ENCODE assay signal across 8 mouse cellular contexts in genomic region chr17:5440159-5440971, GRCm38 (mm10). TPM values are rescaled to one million over a fixed set of nuclear protein-coding genes. Genes with fewer than 3 reads are reported as not detected.
DNase-seq lines count a peak whose midpoint lies in the region; ATAC-seq and TF ChIP-seq lines count a peak whose summit lies in the region.

Tmem242 (minus strand) TSS chr17:5440259.

- peak within 1 kb of the TSS; percentile 84 for H3K9ac ChIP-seq in ES-Bruce4 (ENCODE audit: low read depth, poor library complexity, severe bottlenecking)
- peak within 1 kb of the TSS; percentile 76 for H3K9ac ChIP-seq in forebrain, embryonic 13.5 days
- peak within 1 kb of the TSS; percentile 70 for H3K9ac ChIP-seq in liver, postnatal 0 days (replicated peaks)
- peak within 1 kb of the TSS; percentile 76 for H3K9ac ChIP-seq in neural tube, embryonic 14.5 days (replicated peaks; ENCODE audit: low read depth, low read length)

- WGBS in forebrain, embryonic 13.5 days: under 1% methylated on average over 27 of the region's 27 CpGs
- WGBS in large intestine, adult 2 months: under 1% methylated on average over 27 of the region's 27 CpGs
- WGBS in liver, postnatal 0 days (ENCODE audit: insufficient replicate concordance): under 1% methylated on average over 27 of the region's 27 CpGs
- under 1% methylated on average over 27 of the region's 27 CpGs for WGBS in neural tube, embryonic 14.5 days

- TF ChIP-seq POLR2A in ES-Bruce4 (IDR thresholded peaks at IDR 0.05; ENCODE audit: insufficient read depth, low read length): peak; percentile 25

- H3K4me3 ChIP-seq in ES-Bruce4 (ENCODE audit: low read depth, low read length): peak within 1 kb of the TSS; percentile 92
- H3K4me3 ChIP-seq in forebrain, embryonic 13.5 days: peak within 1 kb of the TSS; percentile 66
- peak within 1 kb of the TSS; percentile 71 for H3K4me3 ChIP-seq in liver, postnatal 0 days (ENCODE audit: low read depth, low read length)
- H3K4me3 ChIP-seq in neural tube, embryonic 14.5 days (ENCODE audit: low read depth, low read length): peak within 1 kb of the TSS; percentile 65

- ATAC-seq in cerebellum, adult (ENCODE audit: insufficient number of reproducible peaks, low FRiP score, low TSS enrichment): peak; percentile 90
- ATAC-seq in forebrain, embryonic 13.5 days: peak; percentile 90
- peak; percentile 92 for ATAC-seq in liver, postnatal 0 days
- ATAC-seq in neural tube, embryonic 14.5 days (ENCODE audit: low read depth): peak; percentile 94

- H3K27me3 ChIP-seq in ES-Bruce4 (ENCODE audit: control insufficient read depth, insufficient read depth, low read length, poor library complexity, severe bottlenecking): no peaks in the 10 kb centered on the region
- no peaks in the 10 kb centered on the region for H3K27me3 ChIP-seq in forebrain, embryonic 13.5 days
- H3K27me3 ChIP-seq in liver, postnatal 0 days (ENCODE audit: insufficient read depth, low read length): no peaks in the 10 kb centered on the region
- no peaks in the 10 kb centered on the region for H3K27me3 ChIP-seq in neural tube, embryonic 14.5 days (ENCODE audit: control insufficient read depth, insufficient read depth, low read length)

- peak; percentile 52 for TF ChIP-seq CTCF in ES-Bruce4 (IDR thresholded peaks at IDR 0.05; ENCODE audit: low read depth, low read length)
- TF ChIP-seq CTCF in liver, postnatal 0 days (IDR thresholded peaks at IDR 0.05; ENCODE audit: low read depth): peak; percentile 70

- 0 out of 2 replicates have a peak, but pooled peaks cover 2% of the 10 kb centered on the region for H3K36me3 ChIP-seq in ES-Bruce4 (ENCODE audit: control insufficient read depth, insufficient read depth, low read length, poor library complexity, severe bottlenecking)
- no peaks in the 10 kb centered on the region for H3K36me3 ChIP-seq in forebrain, embryonic 13.5 days (ENCODE audit: poor library complexity, severe bottlenecking)
- 0 out of 2 replicates have a peak, but pooled peaks cover 2% of the 10 kb centered on the region for H3K36me3 ChIP-seq in liver, postnatal 0 days (replicated peaks; ENCODE audit: insufficient read depth, low read length)
- H3K36me3 ChIP-seq in neural tube, embryonic 14.5 days (ENCODE audit: control insufficient read depth, insufficient read depth, low read length): no peaks in the 10 kb centered on the region

- TF ChIP-seq EP300 in ES-Bruce4 (IDR thresholded peaks at IDR 0.05; ENCODE audit: insufficient read depth, low read depth, low read length): no peak
- TF ChIP-seq EP300 in liver, postnatal 0 days (IDR thresholded peaks at IDR 0.05; ENCODE audit: low read depth): peak; percentile 69

- no peaks in the 10 kb centered on the region for H3K9me3 ChIP-seq in ES-Bruce4 (replicated peaks; ENCODE audit: control insufficient read depth, insufficient read depth, low read length, poor library complexity, severe bottlenecking)
- no peaks in the 10 kb centered on the region for H3K9me3 ChIP-seq in forebrain, embryonic 13.5 days (replicated peaks)
- H3K9me3 ChIP-seq in liver, postnatal 0 days (ENCODE audit: low read length): no peaks in the 10 kb centered on the region
- H3K9me3 ChIP-seq in neural tube, embryonic 14.5 days (ENCODE audit: control insufficient read depth, low read length): no peaks in the 10 kb centered on the region

- peak within 1 kb of the TSS; percentile 85 for H3K4me2 ChIP-seq in forebrain, embryonic 13.5 days
- peak within 1 kb of the TSS; percentile 83 for H3K4me2 ChIP-seq in liver, postnatal 0 days (ENCODE audit: low read depth, low read length)
- H3K4me2 ChIP-seq in neural tube, embryonic 14.5 days (ENCODE audit: low read depth, low read length): peak within 1 kb of the TSS; percentile 84

- no peak within 1 kb of the TSS for H3K27ac ChIP-seq in ES-Bruce4 (ENCODE audit: insufficient read depth, low read length)
- H3K27ac ChIP-seq in forebrain, embryonic 13.5 days: peak within 1 kb of the TSS; percentile 59
- H3K27ac ChIP-seq in liver, postnatal 0 days (ENCODE audit: low read depth): peak within 1 kb of the TSS; percentile 79
- peak within 1 kb of the TSS; percentile 58 for H3K27ac ChIP-seq in neural tube, embryonic 14.5 days (ENCODE audit: low read depth, low read length)

- no peaks in the 10 kb centered on the region for H3K4me1 ChIP-seq in ES-Bruce4 (ENCODE audit: control insufficient read depth, insufficient read depth, low read length)
- peaks cover 24% of the 10 kb centered on the region for H3K4me1 ChIP-seq in forebrain, embryonic 13.5 days
- peaks cover 4% of the 10 kb centered on the region; the same call in 1 of the 2 replicates for H3K4me1 ChIP-seq in liver, postnatal 0 days (ENCODE audit: insufficient read depth)
- peaks cover 12% of the 10 kb centered on the region; the same call in 1 of the 2 replicates for H3K4me1 ChIP-seq in neural tube, embryonic 14.5 days (ENCODE audit: control insufficient read depth, insufficient read depth, low read length)

- peak; percentile 95 to 97 for DNase-seq in heart, postnatal 10 days
- DNase-seq in large intestine, adult 2 months (ENCODE audit: low read depth, low spot score): peak; percentile 86
- peak; percentile 89 for DNase-seq in liver, postnatal 0 days
- DNase-seq in testis, postnatal 10 days (ENCODE audit: low spot score): peak; percentile 92

- intact Hi-C loops in heart, postnatal 10 days (cut with DNase I): loop anchor here (1.0 to 5.0 kb wide), 5 partner anchors 52 to 313 kb away; partner anchors contain the start of gene Zdhhc14

RNA-seq across cellular contexts. Expression of gene Tmem242, which starts in this region (rescaled TPM):
- 51.5 and 60.8 TPM in 2 replicates for polyA plus RNA-seq in ES-Bruce4 (2011; ENCODE audit: insufficient read depth, insufficient read length, low read depth, missing spikeins)
- polyA plus RNA-seq in forebrain, embryonic 13.5 days (2015; fragmentation: Nextera tagmentation; extraction: Ambion mirVana): 112 and 114 TPM in 2 replicates
- total RNA-seq in heart, postnatal 10 days (2021): 100 to 1,000 TPM; 124 to 126 TPM
- 10.6 and 12.1 TPM in 2 replicates for polyA plus RNA-seq in large intestine, adult 2 months (2012; rRNA removed)
- 45.5 and 45.6 TPM in 2 replicates for polyA plus RNA-seq in liver, postnatal 0 days (2015; fragmentation: Nextera tagmentation; extraction: Ambion mirVana)
- polyA plus RNA-seq in neural tube, embryonic 14.5 days (2014; fragmentation: Nextera tagmentation; extraction: Ambion mirVana): 98.4 and 114 TPM in 2 replicates
